Mouse (Mus musculus) layer of hippocampus, adult 9-10 months (tissue): ENCODE data around the gene Lce1l.
"Not testable (repeated sequence)": the region's sequence is repeated elsewhere in the genome, so short reads cannot be mapped to it uniquely, and the experiment has no call there.

Experiments used
- DNase-seq: peaks from one replicate; pipeline ENCODE4 v3.0.0; 2022; ENCODE audit warnings: low spot score

The Lce1l gene

GRCm38 (mm10) chr3:92851186-92851585 is at the start of gene Lce1l:
Gene Lce1l, minus strand, starts transcription at chr3:92851286.
- no peak for DNase-seq

- DNase-seq, result no peak
These were observed 43.4 kb upstream of the Lce1l start for GRCm38 (mm10) chr3:92894489-92894888.

DNA sequence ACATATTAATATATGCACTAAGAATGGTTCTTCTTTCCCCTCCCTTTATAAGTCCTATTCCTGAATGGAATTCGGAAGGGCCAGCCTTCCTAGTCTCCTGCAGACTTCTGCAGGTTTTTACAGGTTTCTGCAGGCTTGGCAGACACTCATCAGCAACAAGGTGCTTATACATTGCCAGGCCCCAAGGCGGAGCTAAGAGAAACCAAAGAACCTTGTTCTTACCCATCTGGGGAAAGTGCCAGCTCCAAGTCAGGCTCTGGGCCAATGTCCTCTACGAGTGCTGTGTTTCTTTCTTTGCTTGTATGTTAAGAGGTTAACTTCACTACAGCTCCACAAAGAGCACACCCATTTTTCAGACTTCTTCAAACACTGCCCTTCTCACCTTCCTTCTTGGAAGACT is 43.0 kb upstream of the Lce1l start:
- no peak for DNase-seq

- DNase-seq, result no peak
These were observed 23.1 kb upstream of the Lce1l start for GRCm38 (mm10) chr3:92874180-92874579.

GRCm38 (mm10) chr3:92870116-92870515 is 19.0 kb upstream of the Lce1l start, which contains the start of gene 2310050C09Rik:
Gene 2310050C09Rik, minus strand, starts transcription at chr3:92870216.
- no peak for DNase-seq

DNA sequence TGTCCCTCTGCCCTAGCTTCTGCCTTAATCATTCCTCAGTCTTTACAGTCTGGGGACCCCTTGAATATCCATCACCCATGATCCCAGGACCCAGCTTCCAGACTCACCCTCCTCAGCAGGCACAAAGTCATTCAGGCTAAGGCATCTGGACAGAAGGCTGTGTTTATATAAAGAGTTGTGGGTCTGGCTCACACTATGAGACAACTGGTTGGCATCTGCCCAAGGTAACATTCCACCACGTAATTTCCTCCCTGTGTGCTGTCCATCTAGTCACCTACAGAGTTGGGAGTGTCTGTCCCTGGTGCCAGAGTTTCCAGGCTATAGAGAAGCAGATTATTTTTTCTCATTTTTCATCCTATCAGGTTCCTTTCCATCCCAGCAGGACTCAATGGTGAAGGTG is 24.0 kb downstream of the Lce1l start, which contains the start of gene Kprp:
Gene Kprp, minus strand, starts transcription at position 140 of the 400 bp plus-strand sequence.
- no peak for DNase-seq

GRCm38 (mm10) chr3:92825808-92826207 is 25.3 kb downstream of the Lce1l start:
- DNase-seq, result no peak

DNA sequence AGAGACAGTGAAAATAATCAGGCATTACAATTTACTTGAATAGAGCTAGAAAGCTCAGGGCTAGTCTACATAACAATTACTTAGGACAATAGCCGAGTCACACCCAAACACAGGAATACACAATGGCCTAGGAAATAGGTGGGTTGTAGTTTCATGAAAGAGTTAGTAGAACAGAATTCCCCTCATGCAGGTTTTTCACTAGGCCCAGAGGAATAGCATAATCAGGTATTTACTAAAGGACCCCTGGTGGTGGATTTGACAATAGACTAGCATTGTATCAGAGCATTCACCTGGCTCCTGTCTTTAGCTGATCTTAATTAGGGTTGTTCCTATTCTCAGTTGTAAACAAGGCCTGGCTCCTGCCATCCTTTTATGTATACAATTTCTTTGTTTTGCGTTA is 35.0 kb downstream of the Lce1l start:
- DNase-seq, result not testable (repeated sequence)

- DNase-seq, result no peak
These were observed 35.5 kb downstream of the Lce1l start for GRCm38 (mm10) chr3:92815581-92815980.

DNA sequence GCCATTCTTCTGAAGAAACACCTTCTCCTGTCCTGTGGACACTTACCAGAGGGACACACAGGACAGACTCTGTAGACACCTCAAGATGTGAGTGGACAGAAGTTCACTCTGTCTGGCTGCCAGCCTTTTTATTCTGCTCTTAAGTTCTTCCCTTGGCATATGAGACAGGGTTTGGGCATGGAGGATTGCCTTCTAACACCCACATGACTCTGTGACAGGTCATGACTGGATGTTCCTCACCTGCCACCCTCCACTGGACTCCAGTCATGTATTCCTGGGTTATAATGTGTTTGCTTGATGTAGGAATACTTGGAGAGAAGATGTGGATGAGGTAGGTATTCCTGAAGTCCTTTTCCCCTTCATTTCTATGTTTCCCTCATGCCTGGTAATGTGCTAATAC is 43.3 kb downstream of the Lce1l start, which contains the start of gene Lce1k:
Gene Lce1k, minus strand, starts transcription at position 101 of the 400 bp plus-strand sequence.
- no peak for DNase-seq
